Mouse (Mus musculus): ENCODE results near the gene Snrpa1. TPM values are rescaled to one million over a fixed set of nuclear protein-coding genes. Genes with fewer than 3 reads are reported as not detected.
"Not testable (repeated sequence)": the region's sequence is repeated elsewhere in the genome, so short reads cannot be mapped to it uniquely, and the experiment has no call there.

Snrpa1 gene
- polyA plus RNA-seq, 1 experiment from 2014 or later: 159 TPM

- H3K4me3 ChIP-seq (replicated peaks): no peak overlapping the region
- H3K4me2 ChIP-seq (replicated peaks): no peak overlapping the region
- H3K9ac ChIP-seq (replicated peaks): no peak overlapping the region
- no peaks in the 10 kb centered on the region for H3K36me3 ChIP-seq
- no peak for ATAC-seq
- WGBS: 59% methylated on average over 17 of the region's 17 CpGs
- H3K27me3 ChIP-seq: no peaks in the 10 kb centered on the region
- H3K9me3 ChIP-seq: no peaks in the 10 kb centered on the region
- H3K27ac ChIP-seq: no peak overlapping the region; the same call in 1 of the 2 replicates
- H3K4me1 ChIP-seq (replicated peaks): peaks cover 37% of the 10 kb centered on the region
These were observed 11.6 kb upstream of the Snrpa1 start for GRCm38 (mm10) chr7:66046921-66047918.

DNA sequence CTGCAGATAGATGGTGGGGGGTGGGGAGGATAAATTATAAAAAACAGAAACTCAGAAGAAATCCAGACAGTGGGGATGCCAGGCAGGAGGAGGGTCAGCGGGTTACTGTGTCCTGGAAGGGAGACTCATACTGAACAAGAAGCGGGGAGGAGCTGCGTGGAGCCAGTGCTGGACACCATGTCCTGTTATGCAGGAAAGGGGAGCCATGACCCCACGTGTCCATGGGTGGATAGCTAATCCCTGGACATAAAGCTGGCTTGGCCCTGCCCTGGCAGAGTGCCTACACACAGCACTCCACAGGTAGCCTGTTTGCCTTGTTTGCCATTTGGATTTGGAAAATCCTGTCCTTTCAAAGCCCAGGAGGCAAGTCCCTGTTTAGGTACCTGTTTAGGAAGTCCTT lies 10.8 kb upstream of the Snrpa1 start:
- ATAC-seq: no peak
- Histone ChIP-seq H3K36me3 (no peaks in the 10 kb centered on the region), H3K27ac (no peak overlapping the region), H3K4me2 (replicated peaks) (no peak overlapping the region), H3K4me3 (replicated peaks) (no peak overlapping the region), H3K4me1 (replicated peaks) (peaks cover 37% of the 10 kb centered on the region), H3K9me3 (no peaks in the 10 kb centered on the region), H3K9ac (replicated peaks) (no peak overlapping the region), H3K27me3 (no peaks in the 10 kb centered on the region)
- 69% methylated on average over 4 of the region's 4 CpGs for WGBS

DNA sequence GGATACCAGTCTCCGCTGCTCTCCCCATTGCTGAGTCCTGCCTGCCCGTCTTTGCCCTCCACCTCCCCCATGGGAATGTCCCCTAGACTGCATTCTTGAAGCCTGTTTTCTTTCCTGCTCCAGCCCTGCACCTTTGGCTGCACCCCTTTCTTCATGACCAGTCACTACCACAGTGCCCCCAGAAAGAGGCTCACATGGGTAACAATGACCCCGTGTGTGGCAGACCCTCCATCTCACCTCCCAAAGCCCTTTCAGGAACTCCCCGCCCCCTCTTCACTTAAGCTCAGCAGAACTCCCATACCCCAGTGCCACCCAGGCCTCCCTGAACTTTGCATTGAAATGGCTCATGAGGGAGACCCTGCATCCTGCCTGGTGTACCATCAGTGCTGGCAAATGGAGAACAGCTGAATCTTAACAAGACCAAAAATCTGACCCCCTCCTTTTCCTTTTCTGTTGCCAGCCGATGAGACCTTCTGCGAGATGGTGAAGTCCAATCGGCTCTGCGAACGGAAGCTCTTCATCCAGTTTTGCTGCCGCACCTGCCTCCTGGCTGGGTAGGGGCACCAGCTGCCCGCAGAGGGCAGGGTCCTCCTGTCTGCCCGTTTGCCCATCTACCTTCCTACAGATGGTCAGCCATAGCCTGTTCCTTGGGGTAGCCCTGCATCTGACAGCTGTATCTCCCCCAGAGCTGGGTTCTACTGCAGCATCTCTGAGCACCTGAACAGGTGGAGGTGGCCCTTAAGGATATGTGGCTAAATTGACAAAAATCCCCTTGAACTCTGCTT lies 10.2 kb upstream of the Snrpa1 start:
- Histone ChIP-seq H3K4me2 (replicated peaks) (no peak overlapping the region), H3K27me3 (no peaks in the 10 kb centered on the region), H3K9ac (replicated peaks) (no peak overlapping the region), H3K4me1 (replicated peaks) (peaks cover 33% of the 10 kb centered on the region), H3K27ac (no peak overlapping the region), H3K4me3 (replicated peaks) (no peak overlapping the region), H3K36me3 (no peaks in the 10 kb centered on the region), H3K9me3 (no peaks in the 10 kb centered on the region)
- ATAC-seq: no peak
- WGBS: 79% methylated on average over 12 of the region's 12 CpGs

DNA sequence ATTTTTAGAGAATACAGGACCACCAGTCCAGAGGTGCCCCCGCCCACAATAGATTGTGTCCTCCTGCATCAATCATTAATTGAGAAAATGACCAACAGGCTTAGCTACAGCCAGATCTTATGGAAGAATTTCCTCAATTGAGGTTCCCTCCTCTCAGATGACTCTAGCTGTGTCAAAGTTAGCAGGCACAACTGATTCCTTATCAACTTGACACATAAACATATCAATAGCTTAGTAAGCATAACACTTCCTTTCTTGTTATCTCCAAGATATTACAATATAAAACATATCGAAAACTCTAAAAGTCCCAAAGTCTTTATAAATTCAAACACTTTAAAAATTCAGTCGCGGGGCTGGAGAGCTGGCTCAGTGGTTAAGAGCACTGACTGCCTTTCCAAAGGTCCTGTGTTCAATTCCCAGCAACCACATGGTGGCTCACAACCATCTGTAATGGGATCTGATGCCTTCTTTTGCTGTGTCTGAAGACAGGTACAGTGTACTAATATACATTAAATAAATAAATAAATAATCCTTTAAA lies 4.8 kb upstream of the Snrpa1 start:
- no peak overlapping the region for H3K4me2 ChIP-seq (replicated peaks)
- no peak overlapping the region for H3K9ac ChIP-seq (replicated peaks)
- H3K36me3 ChIP-seq: no peaks in the 10 kb centered on the region
- ATAC-seq: no peak
- no peak overlapping the region for H3K27ac ChIP-seq
- peaks cover 4% of the 10 kb centered on the region; the same call in 1 of the 2 replicates for H3K27me3 ChIP-seq
- no peak overlapping the region for H3K4me3 ChIP-seq (replicated peaks)
- H3K9me3 ChIP-seq: no peaks in the 10 kb centered on the region
- no peaks in the 10 kb centered on the region for H3K4me1 ChIP-seq (replicated peaks)
- WGBS: 90% methylated on average over 4 of the region's 4 CpGs

DNA sequence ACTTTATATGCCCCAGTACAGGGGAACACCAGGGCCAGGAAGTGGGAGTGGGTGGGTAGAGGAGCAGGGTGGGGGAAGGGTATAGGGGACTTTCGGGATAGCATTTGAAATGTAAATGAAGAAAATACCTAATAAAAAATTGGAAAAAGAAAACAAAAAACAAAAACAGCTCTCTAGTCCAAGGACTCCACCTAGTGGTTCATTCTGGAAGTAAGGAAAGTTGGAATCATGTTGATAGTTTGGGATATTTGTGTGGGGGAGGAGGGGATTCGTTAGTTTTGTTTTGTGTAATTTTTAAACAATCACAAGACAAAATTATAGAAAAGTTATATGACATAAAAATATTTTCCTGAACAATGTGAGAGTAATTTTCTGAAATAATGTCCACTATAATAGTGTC lies 3.4 kb upstream of the Snrpa1 start:
- WGBS: 19% methylated on average over 2 of the region's 2 CpGs
- not testable (repeated sequence) for H3K4me2 ChIP-seq (replicated peaks); ATAC-seq; H3K4me1 ChIP-seq (replicated peaks); H3K4me3 ChIP-seq (replicated peaks); H3K27ac ChIP-seq; H3K9me3 ChIP-seq; H3K27me3 ChIP-seq; H3K9ac ChIP-seq (replicated peaks); H3K36me3 ChIP-seq

DNA sequence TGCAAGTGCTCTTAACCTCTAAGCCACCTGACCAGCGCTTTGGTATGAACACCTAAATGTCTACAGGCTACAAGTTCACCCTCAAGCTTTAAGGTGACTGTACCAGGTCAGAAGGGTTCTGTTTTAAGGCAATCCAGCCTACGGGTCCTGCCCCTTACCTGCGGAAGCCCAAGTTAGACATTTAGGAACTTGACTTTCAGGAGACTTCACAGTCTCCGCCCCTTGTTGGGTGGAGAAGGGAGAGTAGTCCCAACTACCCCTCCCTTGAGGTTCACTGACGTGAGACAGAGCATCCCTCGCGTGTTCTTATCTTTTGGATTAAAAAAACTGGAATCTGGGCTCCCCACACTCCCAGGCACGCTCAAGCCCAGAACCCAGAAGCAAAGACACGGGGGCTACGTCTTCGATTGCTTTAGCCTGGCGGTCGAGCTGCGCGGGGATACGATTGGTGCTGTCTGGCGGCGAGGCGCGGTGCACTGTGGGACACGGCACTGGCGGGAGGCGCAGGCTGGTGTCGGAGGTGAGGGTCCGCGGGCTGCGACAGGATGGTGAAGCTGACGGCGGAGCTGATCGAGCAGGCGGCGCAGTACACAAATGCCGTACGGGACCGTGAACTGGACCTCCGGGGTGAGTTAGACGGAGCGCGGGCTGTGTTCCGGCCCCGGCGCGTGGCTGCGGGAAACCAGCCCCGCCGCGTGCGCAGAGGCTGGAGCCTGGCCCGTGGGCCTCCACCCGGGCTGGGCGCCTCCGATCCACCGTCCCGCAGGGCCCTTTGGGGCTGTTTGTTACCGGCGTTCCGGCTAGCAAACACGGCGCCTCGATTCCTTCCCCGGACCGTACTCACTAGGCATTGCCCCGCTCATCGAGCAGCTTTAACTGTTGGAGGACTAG lies 1.5 kb downstream of the Snrpa1 start:
- WGBS: under 1% methylated on average over 64 of the region's 64 CpGs
- peak; percentile 98 for ATAC-seq
- H3K9ac ChIP-seq (replicated peaks): peak overlapping the region; percentile 96

DNA sequence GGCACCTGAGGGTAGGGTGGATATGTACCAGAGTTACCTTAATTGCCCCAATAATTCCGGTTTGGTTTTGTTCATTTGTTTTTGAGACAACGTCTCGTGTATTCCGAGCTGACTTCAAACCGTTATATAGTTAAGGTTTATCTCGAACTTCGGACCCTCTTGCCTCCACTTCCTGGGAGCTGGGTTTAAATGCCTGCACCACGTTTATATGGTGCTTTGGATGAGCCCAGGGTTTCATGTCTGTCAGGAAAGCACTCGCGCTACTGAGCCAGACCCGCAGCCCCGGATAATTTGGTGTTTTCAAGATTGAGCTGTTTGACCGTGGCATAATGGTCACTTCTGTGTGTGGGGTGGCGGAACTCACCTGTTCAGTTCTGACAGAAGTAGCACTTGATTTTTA lies 2.3 kb downstream of the Snrpa1 start:
- Histone ChIP-seq H3K4me2 (replicated peaks) (peak overlapping the region; percentile 87), H3K9me3 (no peaks in the 10 kb centered on the region), H3K4me1 (replicated peaks) (peaks cover 19% of the 10 kb centered on the region), H3K27me3 (peaks cover 4% of the 10 kb centered on the region; the same call in 1 of the 2 replicates), H3K27ac (no peak overlapping the region), H3K4me3 (replicated peaks) (peak overlapping the region; percentile 97), H3K36me3 (peaks cover 24% of the 10 kb centered on the region), H3K9ac (replicated peaks) (peak overlapping the region; percentile 96)
- 2% methylated on average over 14 of the region's 14 CpGs for whole genome bisulfite sequencing
- no peak for ATAC-seq

More for the DNA sequence above, 1.5 kb downstream of the Snrpa1 start:
- Histone ChIP-seq H3K4me1 (replicated peaks) (peaks cover 19% of the 10 kb centered on the region), H3K36me3 (peaks cover 19% of the 10 kb centered on the region), H3K27me3 (peaks cover 4% of the 10 kb centered on the region; the same call in 1 of the 2 replicates), H3K9me3 (no peaks in the 10 kb centered on the region), H3K4me2 (replicated peaks) (peak overlapping the region; percentile 87), H3K27ac (peak overlapping the region; percentile 74), H3K4me3 (replicated peaks) (peak overlapping the region; percentile 97)

GRCm38 (mm10) chr7:66076411-66076810 lies 17.6 kb downstream of the Snrpa1 start:
- no peak overlapping the region for H3K9ac ChIP-seq (replicated peaks)
- H3K9me3 ChIP-seq: no peaks in the 10 kb centered on the region
- H3K4me1 ChIP-seq (replicated peaks): peaks cover 21% of the 10 kb centered on the region
- no peak overlapping the region for H3K4me3 ChIP-seq (replicated peaks)
- H3K4me2 ChIP-seq (replicated peaks): no peak overlapping the region
- H3K27me3 ChIP-seq: no peaks in the 10 kb centered on the region
- 89% methylated on average over 2 of the region's 2 CpGs for WGBS
- H3K36me3 ChIP-seq: peaks cover 53% of the 10 kb centered on the region
- no peak overlapping the region for H3K27ac ChIP-seq
- no peak for ATAC-seq

- peak within 1 kb of the TSS; percentile 89 for H3K4me3 ChIP-seq (replicated peaks)
- WGBS: under 1% methylated on average over 65 of the region's 65 CpGs
- H3K27me3 ChIP-seq: no peaks in the 10 kb centered on the region
- H3K27ac ChIP-seq: peak within 1 kb of the TSS; percentile 80
- no peaks in the 10 kb centered on the region for H3K9me3 ChIP-seq
- H3K4me2 ChIP-seq (replicated peaks): peak within 1 kb of the TSS; percentile 91
- peaks cover 46% of the 10 kb centered on the region for H3K36me3 ChIP-seq
- H3K4me1 ChIP-seq (replicated peaks): peaks cover 25% of the 10 kb centered on the region
- H3K9ac ChIP-seq (replicated peaks): peak within 1 kb of the TSS; percentile 77
- peak; percentile 100 for ATAC-seq
These were observed 20.8 kb downstream of the Snrpa1 start, which contains the start of gene Selenos for GRCm38 (mm10) chr7:66079364-66080230. TSS of gene Selenos (plus strand) at chr7:66079649.

DNA sequence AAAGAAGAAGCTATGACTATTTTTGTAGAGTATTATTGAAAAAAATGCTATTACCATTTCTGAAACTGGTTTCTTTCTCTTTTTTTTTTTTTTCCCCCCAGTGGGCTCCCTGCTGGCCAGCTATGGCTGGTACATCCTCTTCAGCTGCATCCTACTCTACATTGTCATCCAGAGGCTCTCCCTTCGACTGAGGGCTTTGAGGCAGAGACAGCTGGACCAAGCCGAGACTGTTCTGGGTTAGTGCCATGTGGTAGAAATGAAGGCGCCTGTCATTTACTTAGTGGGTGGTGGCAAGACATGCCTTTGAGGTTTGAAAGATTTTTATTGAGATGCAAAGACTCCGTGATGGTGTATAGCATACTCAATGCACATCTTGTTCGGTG lies 21.4 kb downstream of the Snrpa1 start:
- peak overlapping the region; percentile 77 for H3K9ac ChIP-seq (replicated peaks)
- 40% methylated on average over 5 of the region's 5 CpGs for WGBS
- peak overlapping the region; percentile 80; the same call in 1 of the 2 replicates for H3K27ac ChIP-seq
- H3K4me2 ChIP-seq (replicated peaks): peak overlapping the region; percentile 91
- peaks cover 25% of the 10 kb centered on the region for H3K4me1 ChIP-seq (replicated peaks)
- H3K27me3 ChIP-seq: no peaks in the 10 kb centered on the region
- peaks cover 45% of the 10 kb centered on the region for H3K36me3 ChIP-seq
- H3K4me3 ChIP-seq (replicated peaks): peak overlapping the region; percentile 89
- H3K9me3 ChIP-seq: no peaks in the 10 kb centered on the region
- ATAC-seq: no peak
